Mouse (Mus musculus) large intestine, adult 2 months (tissue): ENCODE measurements at regions not wholly inside any gene's neighbourhood (a gene's known extent, or its start where the extent isn't known, plus 50 kb on each side); places are given as distances from the start of the nearest gene placed in this dataset.

ENCODE experiments used
- DNase-seq: peaks from one replicate; pipeline ENCODE4 v3.0.0-alpha.2; 2012; ENCODE audit warnings: low read depth, low spot score
- WGBS: fragments of 180-500 bp; shearing (Covaris S2); methylation state at CpG from one replicate; pipeline ENCODE4 v1.1.7; 2018; 5-methylcytosine and 5-hydroxymethylcytosine counted together

DNA sequence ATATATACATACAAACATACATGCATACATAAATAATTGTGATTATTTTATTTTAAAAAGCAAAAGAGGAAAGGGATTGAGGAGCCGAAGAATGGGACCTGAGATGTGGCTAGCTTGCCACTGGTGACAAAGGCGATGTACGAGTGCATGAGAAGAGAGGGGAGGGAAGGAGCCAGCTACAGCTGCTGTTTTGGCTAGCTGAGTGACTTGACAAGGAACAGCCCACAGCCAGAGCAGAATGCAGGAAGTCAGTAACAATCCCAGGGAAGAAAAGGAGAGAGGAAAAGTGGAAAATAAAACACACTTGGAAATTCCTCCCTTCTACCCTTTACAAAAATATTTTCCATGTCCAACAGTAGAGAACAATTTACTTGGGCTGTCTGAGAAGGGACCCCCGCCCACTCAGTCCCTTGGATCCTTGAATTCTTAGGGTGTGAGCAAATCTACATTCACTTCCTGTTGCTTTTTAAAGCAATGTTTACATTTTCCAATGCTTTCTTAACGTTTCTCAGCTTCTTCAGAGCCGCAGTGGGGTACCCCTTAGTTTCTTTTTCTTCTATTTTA, 345.9 kb downstream of the Sox4 start:
- WGBS: 30% methylated on average over 6 of the region's 6 CpGs
- DNase-seq: no peak

DNA sequence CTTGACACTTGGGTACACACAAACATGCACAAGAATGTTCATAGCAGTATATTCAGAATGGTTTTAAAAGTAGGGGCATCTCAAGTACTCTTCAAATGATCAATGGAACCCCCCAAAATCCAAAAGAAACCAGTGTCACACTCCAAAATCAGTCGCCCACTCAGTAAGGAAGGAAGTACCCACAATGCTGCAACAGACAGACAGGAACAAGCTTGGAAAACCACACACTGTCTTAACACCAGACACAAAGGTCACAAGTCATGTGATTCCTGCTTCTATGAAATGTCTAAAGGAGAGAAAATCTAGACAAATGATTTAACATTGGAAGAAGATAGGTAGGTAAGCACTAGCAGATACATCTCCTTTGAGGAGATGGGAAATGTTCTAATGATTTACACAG, 346.9 kb downstream of the Sox4 start:
- DNase-seq: no peak
- WGBS: 87% methylated on average over 1 of the region's 1 CpGs

DNA sequence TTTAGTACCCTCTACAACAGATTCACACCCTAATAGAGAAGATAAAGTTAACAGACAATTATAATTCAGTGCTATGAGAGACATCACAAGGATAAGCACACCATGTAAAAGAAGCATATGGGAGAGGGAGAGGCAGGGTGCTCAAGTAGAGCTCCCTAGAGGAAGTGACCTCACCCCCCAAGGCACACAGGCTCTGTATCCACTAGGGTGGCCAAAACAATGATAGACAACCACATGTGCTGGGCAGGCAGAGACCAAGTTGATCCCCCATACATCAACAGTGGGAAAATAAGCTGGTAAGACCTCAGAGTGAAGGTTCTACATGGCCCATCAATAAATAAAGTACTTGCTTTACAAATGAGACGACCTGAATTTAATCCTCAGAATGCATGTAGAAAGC, 347.7 kb downstream of the Sox4 start:
- no peak for DNase-seq
- WGBS: 77% methylated on average over 1 of the region's 1 CpGs

DNA sequence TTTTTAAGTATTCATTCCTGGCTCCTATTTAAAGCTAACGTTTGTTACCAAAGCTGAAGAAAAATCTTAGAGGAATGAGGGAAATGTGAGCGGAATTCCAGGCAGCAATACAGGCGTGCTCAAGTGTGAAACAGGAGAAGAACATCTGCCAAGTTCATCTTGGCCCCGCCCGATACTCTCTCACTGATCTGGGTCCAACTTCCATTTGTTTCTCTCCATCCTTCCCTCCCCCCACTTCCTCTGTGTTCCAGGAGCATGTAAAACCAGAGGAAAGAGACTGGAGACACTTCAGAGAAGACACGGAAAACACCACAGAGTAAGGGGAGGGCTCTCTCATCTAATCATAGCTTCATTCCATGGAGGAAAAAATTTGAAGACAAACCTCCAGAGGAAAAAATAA, 346.7 kb downstream of the Gm11361 start:
- no peak for DNase-seq
- WGBS: 34% methylated on average over 6 of the region's 6 CpGs

DNA sequence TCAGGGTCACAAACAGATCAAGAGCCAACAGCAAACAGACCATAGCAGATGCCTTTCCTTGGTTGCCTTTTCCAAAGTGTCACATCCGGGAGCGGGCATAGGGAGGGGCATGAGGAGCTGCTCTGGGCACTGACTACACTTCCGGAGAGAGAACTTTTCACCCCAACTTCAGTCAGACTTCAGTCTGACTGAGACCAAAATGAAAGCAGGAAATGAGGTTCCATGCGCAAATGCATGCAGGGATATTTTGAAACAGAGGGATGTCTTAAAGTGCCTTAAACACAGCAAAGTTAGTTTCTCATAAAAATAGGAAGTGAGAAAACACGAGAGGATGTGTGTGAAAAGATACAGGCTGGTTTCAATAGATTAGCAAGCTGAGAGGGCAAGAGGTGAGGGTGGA, 343.5 kb downstream of the Gm11361 start:
- WGBS: 59% methylated on average over 5 of the region's 5 CpGs
- DNase-seq: no peak

DNA sequence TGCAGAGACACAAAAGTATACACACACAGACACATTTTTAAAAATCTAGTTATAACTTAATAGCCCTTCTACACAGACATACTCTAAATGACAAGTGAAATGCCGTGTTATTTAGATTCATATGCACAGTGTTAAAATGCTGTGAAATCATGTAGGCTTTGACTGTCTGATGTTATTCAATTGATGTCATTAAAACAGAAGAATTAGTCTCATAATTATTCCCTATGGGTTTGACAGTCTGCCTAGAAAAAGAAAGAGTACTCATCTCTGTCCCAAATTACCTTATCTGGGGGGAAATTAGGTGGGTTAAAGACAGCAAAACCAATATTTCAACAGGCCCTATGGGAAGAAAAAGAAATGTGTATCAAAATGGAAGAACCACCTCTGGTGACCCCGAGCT, 339.0 kb downstream of the Gm11361 start:
- WGBS: 94% methylated on average over 2 of the region's 2 CpGs
- DNase-seq: no peak

DNA sequence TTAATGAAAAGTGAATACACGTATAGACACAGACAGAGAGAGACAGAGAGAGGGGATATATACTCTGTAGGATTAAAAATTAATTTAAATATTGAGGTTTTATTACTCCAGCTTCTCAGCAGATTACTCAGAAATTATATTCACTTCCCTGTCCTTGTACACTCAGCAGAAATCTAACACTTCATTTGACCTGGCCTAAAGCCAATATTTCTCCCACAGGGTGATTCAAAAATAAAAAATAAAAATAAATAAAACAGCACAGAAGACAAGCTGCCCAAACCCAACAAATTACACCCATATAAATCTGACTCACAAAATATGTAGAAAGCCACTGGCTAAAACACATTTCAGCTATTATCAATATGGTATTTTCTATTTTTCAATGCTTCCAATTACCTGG, 334.8 kb downstream of the Gm11361 start:
- no peak for DNase-seq
- 49% methylated on average over 1 of the region's 1 CpGs for WGBS

DNA sequence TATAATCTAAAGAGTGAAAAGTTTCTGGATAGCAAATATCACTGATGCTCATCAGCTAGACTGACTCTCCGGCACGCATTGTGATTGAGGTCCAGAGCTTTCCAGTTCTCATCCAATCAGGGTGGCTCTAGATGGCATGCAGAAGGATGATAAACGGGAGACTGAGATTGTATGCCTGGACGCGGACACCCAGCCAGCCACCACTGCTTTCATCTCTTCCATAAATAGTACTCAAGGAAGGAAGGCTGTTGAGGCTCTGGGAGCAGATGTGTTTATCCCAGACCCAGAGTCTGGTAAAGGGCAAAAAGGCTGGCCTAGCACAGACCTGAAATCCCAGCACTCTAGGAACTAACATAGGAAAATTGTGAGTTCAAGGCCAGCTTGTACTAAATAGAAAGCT, 330.6 kb downstream of the Gm11361 start:
- no peak for DNase-seq
- WGBS: 70% methylated on average over 5 of the region's 5 CpGs

DNA sequence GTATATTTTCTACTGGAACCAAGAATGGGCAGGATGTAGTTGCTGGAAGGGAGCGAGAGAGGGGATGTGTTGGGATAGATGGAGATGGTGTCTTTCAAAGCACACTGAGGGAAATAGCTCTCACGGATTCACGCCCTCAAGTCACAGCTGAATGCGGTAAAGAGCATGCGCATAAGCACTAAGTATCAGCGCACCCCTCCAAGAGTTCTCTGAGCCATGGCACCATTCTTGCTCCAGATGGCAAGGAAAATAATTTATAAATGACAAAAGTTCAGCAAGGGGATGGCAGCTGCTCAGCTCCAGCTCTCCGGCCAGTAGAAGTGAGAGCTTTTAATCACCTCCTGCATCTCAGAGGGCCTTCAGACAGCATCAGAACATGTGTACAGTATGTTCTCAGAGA, 329.4 kb downstream of the Gm11361 start:
- no peak for DNase-seq
- 97% methylated on average over 7 of the region's 7 CpGs for WGBS

DNA sequence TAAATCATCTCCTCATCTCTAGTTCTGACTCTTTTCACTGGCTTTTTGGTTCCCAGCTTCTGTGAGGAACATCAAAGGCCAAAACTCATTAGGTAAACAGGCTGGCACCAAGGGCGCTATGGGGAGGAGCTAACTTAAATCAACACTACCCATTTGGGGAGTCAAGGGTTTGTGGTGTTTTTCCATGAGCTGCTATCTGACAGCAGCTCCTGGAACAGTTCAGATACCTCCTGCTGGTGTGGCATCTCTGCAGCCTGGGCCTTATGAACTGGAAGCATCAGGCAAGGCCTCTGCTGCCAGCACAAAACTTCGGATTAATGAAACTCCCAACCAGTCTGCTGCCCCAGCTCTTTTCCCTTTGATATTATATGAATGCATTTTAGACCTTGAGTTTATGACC, 328.8 kb downstream of the Gm11361 start:
- WGBS: 60% methylated on average over 2 of the region's 2 CpGs

DNA sequence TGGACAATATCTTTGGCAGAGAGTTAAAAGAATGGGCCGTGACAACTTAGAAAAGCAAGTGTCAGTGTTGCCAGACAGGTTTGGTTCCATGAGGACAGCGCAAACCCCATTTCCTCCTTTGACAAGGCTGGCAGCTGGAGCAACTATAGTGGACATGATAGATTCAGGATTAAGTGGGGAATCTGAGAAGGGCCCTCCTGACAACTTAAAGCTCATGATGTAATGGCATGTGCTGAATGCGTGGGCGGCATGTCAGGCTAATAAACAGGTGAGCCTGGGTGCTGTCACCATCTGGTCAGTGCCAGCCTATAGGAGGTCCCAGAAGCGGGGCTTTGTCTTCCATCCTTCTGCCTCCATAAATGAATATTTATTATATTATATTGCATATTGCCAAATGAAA, 326.3 kb downstream of the Gm11361 start:
- DNase-seq: no peak
- WGBS: 77% methylated on average over 5 of the region's 5 CpGs

More for the DNA sequence above, 328.8 kb downstream of the Gm11361 start:
- DNase-seq: no peak

DNA sequence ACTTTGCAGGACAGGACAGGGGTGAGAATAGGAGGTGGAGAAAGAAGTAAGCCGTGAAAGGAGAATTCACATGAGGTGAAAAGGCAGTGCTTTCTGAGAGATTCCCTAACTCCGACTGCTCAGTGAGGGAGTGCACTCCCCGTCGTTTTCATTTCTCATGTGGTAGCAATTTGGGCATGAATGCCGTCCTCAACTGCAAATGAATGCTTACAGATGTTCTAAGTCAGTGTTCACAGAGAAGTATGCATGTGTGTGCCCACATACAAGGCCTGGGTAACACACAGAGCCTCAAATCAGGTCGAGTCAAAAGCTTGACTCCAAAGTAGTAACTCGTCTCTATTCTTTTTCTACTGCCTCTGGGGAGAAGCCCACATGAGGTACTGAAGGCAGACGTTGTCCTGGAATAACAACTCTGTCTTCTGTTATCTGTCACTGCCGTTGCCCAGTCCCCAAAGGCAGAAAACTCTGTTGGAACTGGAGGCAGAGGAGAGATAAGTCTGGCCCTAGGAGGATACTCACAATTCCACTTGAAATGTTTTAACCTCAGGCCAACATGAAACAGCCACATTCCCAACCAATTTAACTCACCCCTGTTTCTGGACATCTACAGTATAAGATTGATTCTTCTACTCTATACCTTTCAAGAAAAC, 318.0 kb downstream of the Gm11361 start:
- 72% methylated on average over 9 of the region's 9 CpGs for WGBS
- no peak for DNase-seq

DNA sequence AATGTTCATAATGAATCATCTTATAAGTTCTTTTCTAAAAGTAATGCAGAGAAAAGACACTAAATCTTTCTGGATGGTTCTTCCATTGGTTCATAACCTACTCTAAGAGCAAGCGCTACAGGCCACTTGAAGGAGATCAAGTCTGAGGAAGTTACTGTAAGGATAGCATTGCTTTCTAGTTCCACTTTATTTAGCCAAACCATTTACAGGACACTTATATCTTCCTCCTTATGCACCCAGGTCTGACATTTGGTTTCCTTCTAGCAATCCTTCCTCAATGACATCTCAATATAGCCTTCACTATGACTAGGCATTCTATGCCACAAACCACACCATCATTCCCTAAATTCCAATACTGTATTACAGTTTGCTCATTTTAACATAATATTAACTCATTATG, 316.0 kb downstream of the Gm11361 start:
- no peak for DNase-seq
- WGBS: 97% methylated on average over 1 of the region's 1 CpGs

DNA sequence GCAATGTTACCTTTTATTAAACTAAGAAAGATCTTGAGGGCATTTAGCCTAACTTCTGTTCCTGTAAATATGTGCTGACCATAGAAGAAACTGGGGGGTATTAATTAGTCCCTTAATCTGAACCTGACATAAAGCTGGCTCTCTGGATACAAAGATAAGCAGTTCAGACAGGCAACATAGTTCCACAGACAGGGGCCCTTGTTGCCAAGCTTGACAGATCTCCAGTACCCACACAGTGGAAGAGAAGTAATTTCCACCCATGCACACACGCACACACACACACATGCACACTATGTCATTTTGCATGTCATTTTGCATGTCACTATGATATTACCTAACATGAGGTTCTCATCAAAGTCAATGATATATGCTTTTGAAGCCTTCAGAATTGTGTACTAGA, 315.1 kb downstream of the Gm11361 start:
- WGBS: 95% methylated on average over 1 of the region's 1 CpGs
- DNase-seq: no peak

DNA sequence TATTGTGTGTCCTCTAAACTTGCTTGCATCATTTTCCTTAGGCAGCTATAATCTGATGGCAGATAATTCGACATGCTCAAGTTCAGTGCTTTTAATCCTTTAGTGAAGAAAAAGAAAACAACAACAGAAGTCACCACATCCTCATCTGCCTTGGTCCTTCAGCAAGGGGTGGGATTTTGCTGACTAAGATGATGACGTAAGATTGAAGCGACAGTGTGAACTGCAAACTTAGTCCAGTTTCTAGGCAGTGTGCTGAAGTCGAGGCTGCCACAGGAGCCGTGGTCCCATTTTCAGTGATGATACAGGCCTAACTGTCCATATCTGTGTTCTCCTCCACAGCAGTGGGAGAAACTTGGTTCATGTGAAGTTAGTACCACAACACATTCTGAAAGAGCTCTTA, 314.4 kb downstream of the Gm11361 start:
- no peak for DNase-seq
- WGBS: 78% methylated on average over 5 of the region's 5 CpGs

DNA sequence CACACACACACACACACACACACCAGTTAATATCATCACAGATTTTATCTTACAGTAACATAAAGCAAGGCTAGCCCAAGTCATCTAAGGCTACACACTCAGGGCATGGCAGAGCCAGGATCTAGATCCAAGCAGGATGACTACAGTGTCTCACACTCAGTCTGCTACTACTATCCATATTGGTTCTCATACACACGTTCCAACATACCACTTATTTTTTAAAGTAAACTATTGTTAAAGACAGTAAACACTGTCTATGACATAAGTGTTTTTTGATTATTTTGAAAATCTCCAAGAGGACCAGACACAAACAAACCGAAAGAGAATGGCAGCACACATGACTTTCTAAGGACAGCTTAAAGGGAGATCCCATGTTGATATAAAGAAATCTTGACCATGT, 306.3 kb downstream of the Gm11361 start:
- 69% methylated on average over 2 of the region's 2 CpGs for WGBS
- DNase-seq: no peak

DNA sequence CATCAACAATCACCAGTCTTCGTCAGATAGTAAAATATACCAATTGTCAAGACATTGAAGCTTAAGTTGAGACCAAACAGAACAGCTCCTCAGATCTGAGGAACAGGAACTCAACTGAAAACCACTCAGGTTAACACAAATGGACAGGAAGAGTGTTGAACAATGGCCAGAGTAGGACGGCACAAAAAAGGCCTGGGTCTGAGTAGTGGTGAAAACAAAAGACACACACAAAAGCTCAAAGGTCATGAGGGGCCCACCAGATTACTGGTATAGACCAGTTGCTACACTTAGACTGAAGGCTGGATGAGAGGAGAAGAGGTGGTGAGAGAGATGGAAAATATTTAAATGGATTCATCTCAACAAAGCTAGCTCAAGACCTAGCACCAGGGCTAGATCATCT, 302.8 kb downstream of the Gm11361 start:
- DNase-seq: no peak
- 80% methylated on average over 2 of the region's 2 CpGs for WGBS

DNA sequence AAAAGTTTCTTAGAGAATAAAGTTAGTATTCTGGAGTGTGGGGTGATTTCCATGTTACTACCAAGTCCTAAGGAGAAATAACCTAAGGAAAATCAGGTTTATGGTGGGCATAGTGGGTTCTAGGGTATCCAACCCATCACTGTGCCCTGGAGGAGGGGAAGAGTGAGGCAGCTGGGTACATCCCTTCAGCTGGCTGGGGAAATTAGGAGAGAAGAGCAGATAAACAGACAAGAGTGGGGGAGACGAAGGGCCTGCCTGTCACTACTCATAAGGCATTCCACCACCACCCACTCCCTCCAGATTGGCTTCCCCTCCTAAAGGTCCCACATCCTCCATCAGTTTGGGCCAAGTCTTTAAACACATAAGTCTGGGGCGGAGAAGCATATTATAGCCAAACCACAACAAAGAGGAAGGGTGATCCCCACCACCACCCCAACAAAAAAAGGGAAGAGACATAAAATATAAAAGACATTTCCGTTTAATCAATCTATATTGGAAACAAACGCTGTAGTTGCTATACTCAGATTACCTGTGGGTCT, 299.8 kb downstream of the Gm11361 start:
- WGBS: 86% methylated on average over 4 of the region's 4 CpGs
- no peak for DNase-seq

DNA sequence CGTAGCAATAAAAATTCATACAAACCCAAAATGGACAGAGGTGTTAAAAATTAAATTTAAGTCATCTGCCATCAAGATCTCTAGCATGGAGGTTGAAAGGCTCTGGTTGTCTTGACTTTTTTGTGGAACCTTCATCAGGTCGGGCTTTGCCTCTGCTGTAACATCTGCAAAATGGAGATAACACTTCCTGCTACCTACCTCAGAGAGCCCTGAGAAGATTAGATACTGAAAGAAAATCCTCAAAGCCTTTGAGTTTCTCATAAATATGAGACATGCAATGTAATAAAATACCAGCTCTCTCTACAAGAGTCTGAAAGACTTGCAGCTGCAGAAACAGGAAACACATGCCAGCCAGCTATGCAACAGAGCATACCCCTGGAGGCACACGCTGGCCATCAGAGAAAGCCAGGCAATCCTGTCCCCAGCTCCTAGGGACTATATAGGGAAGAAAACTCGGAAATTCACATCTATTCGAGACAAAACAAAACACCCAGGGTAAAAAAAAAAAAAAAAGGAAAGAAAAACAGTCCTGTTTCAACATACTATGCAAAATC, 299.1 kb downstream of the Gm11361 start:
- DNase-seq: no peak
- WGBS: 63% methylated on average over 5 of the region's 5 CpGs

DNA sequence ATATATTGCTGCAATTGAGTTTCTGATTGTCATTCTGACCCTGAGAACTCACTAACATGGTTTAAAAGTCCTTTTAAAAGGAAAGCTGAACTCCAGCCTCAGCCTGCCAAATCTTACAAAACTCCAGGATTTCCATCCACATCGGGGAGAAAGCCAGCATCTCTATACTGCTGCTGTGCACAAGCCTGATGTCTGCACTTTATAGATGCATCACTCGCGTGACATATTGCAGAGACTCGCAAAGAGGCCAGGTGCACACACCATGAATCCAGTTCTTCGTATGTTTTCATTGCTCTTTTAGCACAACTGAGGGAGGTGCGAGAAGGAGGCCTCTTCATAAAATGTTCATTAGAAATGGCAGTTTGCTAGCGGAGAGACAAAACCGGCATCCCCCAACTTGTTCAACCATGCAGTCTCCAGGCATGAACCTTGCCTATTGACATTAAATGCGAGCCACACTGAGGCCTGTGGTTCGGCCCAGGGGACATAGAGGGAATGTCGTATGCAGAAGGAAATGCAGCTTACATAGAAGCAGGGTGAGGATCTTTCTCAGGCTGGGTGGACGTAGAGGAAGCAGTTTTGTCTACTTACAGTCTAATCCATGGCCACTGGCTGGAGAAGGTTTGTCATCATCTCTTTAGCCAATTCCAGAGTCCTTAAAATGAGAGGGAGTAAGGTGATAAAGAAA, 297.0 kb downstream of the Gm11361 start:
- WGBS: 71% methylated on average over 12 of the region's 12 CpGs
- DNase-seq: no peak
